Mouse (Mus musculus) MEL (cell line): ENCODE measurements around the gene Cep112. TPM values are rescaled to one million over a fixed set of nuclear protein-coding genes. Genes with fewer than 3 reads are reported as not detected.

Experiments used
- DNase-seq: peaks from one replicate; pipeline ENCODE4 v3.0.0; 2011; ENCODE audit warnings: low read depth, low spot score
- H3K27ac ChIP-seq: 2 replicates; pipeline ENCODE4 v1.5.1; 2012; ENCODE audit warnings: low read depth, mild to moderate bottlenecking, control low read depth, low read length, moderate library complexity; ENCODE audit not compliant: control insufficient read depth
- H3K27me3 ChIP-seq, 2 experiments: fragments of 150-350 bp in 1 of 2; sonication (generic) in 1 of 2; 2 replicates each; pipeline ENCODE4 v1.6.1; 2012; ENCODE audit warnings: low read length in 2 of 2, mild to moderate bottlenecking in 2 of 2, improper control_type of control experiment in 1 of 2, moderate library complexity in 1 of 2; ENCODE audit not compliant: insufficient read depth in 2 of 2, control insufficient read depth in 1 of 2
- H3K36me3 ChIP-seq, 2 experiments: 2 replicates each; pipeline ENCODE4 v1.6.1; 2012 to 2014; ENCODE audit warnings: low read length in 2 of 2, improper control_type of control experiment in 1 of 2, inconsistent platforms in 1 of 2, mild to moderate bottlenecking in 1 of 2; ENCODE audit not compliant: insufficient read depth in 2 of 2, control insufficient read depth in 1 of 2
- H3K4me1 ChIP-seq, 2 experiments: fragments of 150-350 bp in 1 of 2; sonication (generic) in 1 of 2; 2 replicates each; pipeline ENCODE4 v1.6.1; 2012; ENCODE audit warnings: low read length in 2 of 2, improper control_type of control experiment in 1 of 2, mild to moderate bottlenecking in 1 of 2; ENCODE audit not compliant: insufficient read depth in 2 of 2, control insufficient read depth in 1 of 2
- H3K4me3 ChIP-seq, 2 experiments: fragments of 150-350 bp in 1 of 2; sonication (generic) in 1 of 2; 2 replicates each; pipeline ENCODE4 v1.5.1; 2012; ENCODE audit warnings: low read depth in 2 of 2, low read length in 2 of 2, mild to moderate bottlenecking in 2 of 2, moderate library complexity in 2 of 2, control low read depth in 1 of 2, improper control_type of control experiment in 1 of 2; ENCODE audit not compliant: control insufficient read depth in 1 of 2, insufficient read depth in 1 of 2
- H3K79me2 ChIP-seq: 2 replicates; pipeline ENCODE4 v1.6.1; 2012; ENCODE audit warnings: mild to moderate bottlenecking, low read length, moderate library complexity; ENCODE audit not compliant: control insufficient read depth, poor library complexity, insufficient read depth
- H3K9ac ChIP-seq: 2 replicates; pipeline ENCODE4 v1.6.1; 2012; ENCODE audit warnings: low read depth, mild to moderate bottlenecking, control low read depth, low read length, moderate library complexity; ENCODE audit not compliant: control insufficient read depth, poor library complexity, severe bottlenecking
- H3K9me3 ChIP-seq: fragments of 150-350 bp; sonication (generic); replicated peaks from 2 replicates; pipeline ENCODE4 v1.6.1; 2012; ENCODE audit warnings: mild to moderate bottlenecking, low read length, improper control_type of control experiment, moderate library complexity; ENCODE audit not compliant: insufficient read depth
- BHLHE40 ChIP-seq: IDR thresholded peaks from 2 replicates; pipeline ENCODE4 v1.6.1; 2012; ENCODE audit warnings: low read depth, mild to moderate bottlenecking, inconsistent platforms, low read length, improper control_type of control experiment, borderline replicate concordance
- CHD1 ChIP-seq: IDR thresholded peaks from 2 replicates; pipeline ENCODE4 v1.6.1; 2012; ENCODE audit warnings: low read depth, mild to moderate bottlenecking, inconsistent platforms, low read length, improper control_type of control experiment
- CHD2 ChIP-seq: IDR thresholded peaks from 2 replicates; pipeline ENCODE4 v1.6.1; 2011; ENCODE audit warnings: low read length, improper control_type of control experiment
- E2F4 ChIP-seq: IDR thresholded peaks from 2 replicates; pipeline ENCODE4 v1.6.1; 2011; ENCODE audit warnings: low read depth, low read length, improper control_type of control experiment, borderline replicate concordance
- ELF1 ChIP-seq: IDR thresholded peaks from 2 replicates; pipeline ENCODE4 v1.6.1; 2014; ENCODE audit warnings: low read depth, mild to moderate bottlenecking, inconsistent platforms, low read length, improper control_type of control experiment, moderate library complexity
- EP300 ChIP-seq, 2 experiments: IDR thresholded peaks; 2 replicates each; pipeline ENCODE4 v1.6.1; 2011; ENCODE audit warnings: improper control_type of control experiment in 2 of 2, low read length in 2 of 2, low read depth in 1 of 2, mild to moderate bottlenecking in 1 of 2
- ETS1 ChIP-seq: IDR thresholded peaks from 2 replicates; pipeline ENCODE4 v1.6.1; 2012; ENCODE audit warnings: low read depth, mild to moderate bottlenecking, inconsistent platforms, low read length, improper control_type of control experiment, moderate library complexity
- GABPA ChIP-seq: IDR thresholded peaks from 2 replicates; pipeline ENCODE4 v1.6.1; 2012; ENCODE audit warnings: low read depth, mild to moderate bottlenecking, inconsistent platforms, low read length, improper control_type of control experiment, moderate library complexity
- JUND ChIP-seq: IDR thresholded peaks from 2 replicates; pipeline ENCODE4 v1.6.1; 2011; ENCODE audit warnings: low read depth, mild to moderate bottlenecking, improper control_type of control experiment, low read length
- KAT2A ChIP-seq: conservative IDR thresholded peaks from 2 replicates; pipeline ENCODE4 v1.6.1; 2012; ENCODE audit warnings: low read depth, low read length, improper control_type of control experiment, inconsistent platforms
- MAZ ChIP-seq: IDR thresholded peaks from 2 replicates; pipeline ENCODE4 v1.6.1; 2012; ENCODE audit warnings: low read depth, mild to moderate bottlenecking, inconsistent platforms, low read length, improper control_type of control experiment
- MYB ChIP-seq: IDR thresholded peaks from 2 replicates; pipeline ENCODE4 v1.6.1; 2011; ENCODE audit warnings: mild to moderate bottlenecking, low read depth, low read length, improper control_type of control experiment
- NELFE ChIP-seq: IDR thresholded peaks from 2 replicates; pipeline ENCODE4 v1.6.1; 2011; ENCODE audit warnings: low read depth, low read length, improper control_type of control experiment
- POLR2A ChIP-seq, 2 experiments: IDR thresholded peaks; 2 replicates each; pipeline ENCODE4 v1.6.1; 2011 to 2012; ENCODE audit warnings: low read length in 2 of 2, mild to moderate bottlenecking in 2 of 2, control low read depth in 1 of 2, improper control_type of control experiment in 1 of 2, low read depth in 1 of 2, moderate library complexity in 1 of 2; ENCODE audit not compliant: control insufficient read depth in 1 of 2, insufficient read depth in 1 of 2, poor library complexity in 1 of 2
- POLR2AphosphoS5 ChIP-seq: IDR thresholded peaks from 2 replicates; pipeline ENCODE4 v1.6.1; 2012; ENCODE audit warnings: low read depth, borderline replicate concordance, mild to moderate bottlenecking, inconsistent platforms, low read length, moderate library complexity, mixed read lengths
- RAD21 ChIP-seq: IDR thresholded peaks from 2 replicates; pipeline ENCODE4 v1.6.1; 2011; ENCODE audit warnings: mild to moderate bottlenecking, low read depth, low read length, improper control_type of control experiment
- RCOR1 ChIP-seq: IDR thresholded peaks from 2 replicates; pipeline ENCODE4 v1.6.1; 2012; ENCODE audit warnings: low read depth, mild to moderate bottlenecking, inconsistent platforms, low read length, improper control_type of control experiment
- SIN3A ChIP-seq: IDR thresholded peaks from 2 replicates; pipeline ENCODE4 v1.6.1; 2012; ENCODE audit warnings: low read length, improper control_type of control experiment, inconsistent platforms
- SMC3 ChIP-seq: IDR thresholded peaks from 2 replicates; pipeline ENCODE4 v1.6.1; 2011; ENCODE audit warnings: low read depth, low read length, improper control_type of control experiment
- TBP ChIP-seq: IDR thresholded peaks from 2 replicates; pipeline ENCODE4 v1.8.0; 2011; ENCODE audit warnings: low read depth, low read length, improper control_type of control experiment
- UBTF ChIP-seq: IDR thresholded peaks from 2 replicates; pipeline ENCODE4 v1.6.1; 2012; ENCODE audit warnings: low read depth, mild to moderate bottlenecking, inconsistent platforms, low read length, improper control_type of control experiment, moderate library complexity, borderline replicate concordance; ENCODE audit not compliant: insufficient read depth
- USF2 ChIP-seq, 2 experiments: IDR thresholded peaks; 2 replicates each; pipeline ENCODE4 v1.6.1; 2011 to 2012; ENCODE audit warnings: improper control_type of control experiment in 2 of 2, low read length in 2 of 2, borderline replicate concordance in 1 of 2, inconsistent platforms in 1 of 2, low read depth in 1 of 2, mild to moderate bottlenecking in 1 of 2; ENCODE audit not compliant: insufficient read depth in 1 of 2
- ZC3H11A ChIP-seq: IDR thresholded peaks from 2 replicates; pipeline ENCODE4 v1.6.1; 2012; ENCODE audit warnings: low read depth, mild to moderate bottlenecking, inconsistent platforms, low read length, improper control_type of control experiment
- ZKSCAN1 ChIP-seq: IDR thresholded peaks from 2 replicates; pipeline ENCODE4 v1.6.1; 2012; ENCODE audit warnings: low read depth, mild to moderate bottlenecking, inconsistent platforms, low read length, improper control_type of control experiment, moderate library complexity
- ZMIZ1 ChIP-seq: IDR thresholded peaks from 2 replicates; pipeline ENCODE4 v1.6.1; 2012; ENCODE audit warnings: low read depth, mild to moderate bottlenecking, inconsistent platforms, low read length, improper control_type of control experiment, moderate library complexity
- polyA plus RNA-seq, 2 experiments: library from polyadenylated mRNA; stranded (reverse) in 1 of 2; unstranded in 1 of 2; fragments of >175 nt in 1 of 2; fragments of >200 nt in 1 of 2; gene quantifications; 2 replicates each; pipeline versions ENCODE4 v1.2.1 to v1.2.4; 2012; ENCODE audit warnings: low replicate concordance in 2 of 2, low read depth in 1 of 2; ENCODE audit not compliant: insufficient read length in 2 of 2, insufficient read depth in 1 of 2, missing spikeins in 1 of 2
- total RNA-seq: library from RNA; depleted of rRNA; stranded (reverse); fragments of 300-350 nt; gene quantifications from 2 replicates; pipeline ENCODE4 v1.2.3, GENCODE M21; 2012

Cep112 gene
- total and polyA plus RNA-seq, 3 experiments, result 1.3 TPM; not detected in 2

- H3K79me2 ChIP-seq, result no peaks in the 10 kb centered on the region
- H3K4me1 ChIP-seq, result no peaks in the 10 kb centered on the region
- H3K36me3 ChIP-seq, result no peaks in the 10 kb centered on the region
- H3K27ac ChIP-seq, result no peak overlapping the region
- no peaks in the 10 kb centered on the region for H3K9me3 ChIP-seq
- H3K9ac ChIP-seq, result no peak overlapping the region
- no peak overlapping the region for H3K4me3 ChIP-seq
- TF ChIP-seq CHD1 (no peak), RCOR1 (no peak), JUND (no peak), USF2 (IDR thresholded peaks at IDR 0.05; ENCODE audit: borderline replicate concordance in 1 of 2, insufficient read depth in 1 of 2, low read depth in 1 of 2, low read length in 2 of 2) (no peak), SIN3A (no peak), ELF1 (no peak), E2F4 (no peak), TBP (no peak), POLR2A (IDR thresholded peaks at IDR 0.05; ENCODE audit: control insufficient read depth in 1 of 2, insufficient read depth in 1 of 2, low read depth in 1 of 2, low read length in 2 of 2, poor library complexity in 1 of 2) (no peak), MAZ (no peak), KAT2A (no peak), POLR2AphosphoS5 (no peak), CHD2 (no peak), MYB (no peak)
- no peaks in the 10 kb centered on the region for H3K27me3 ChIP-seq
- DNase-seq, result no peak
Measured at GRCm38 (mm10) chr11:108799695-108800094, 374.7 kb downstream of the Cep112 start.

GRCm38 (mm10) chr11:108804030-108804429 lies 379.0 kb downstream of the Cep112 start:
- no peak for DNase-seq
- H3K9me3 ChIP-seq, result no peaks in the 10 kb centered on the region
- no peak overlapping the region for H3K4me3 ChIP-seq
- no peaks in the 10 kb centered on the region for H3K4me1 ChIP-seq
- no peak overlapping the region for H3K9ac ChIP-seq
- H3K79me2 ChIP-seq, result no peaks in the 10 kb centered on the region
- H3K27me3 ChIP-seq, result no peaks in the 10 kb centered on the region
- no peaks in the 10 kb centered on the region for H3K36me3 ChIP-seq
- TF ChIP-seq ELF1, result no peak
- no peak for TF ChIP-seq UBTF
- no peak for TF ChIP-seq ZC3H11A
- no peak for TF ChIP-seq EP300 (IDR thresholded peaks at IDR 0.05; ENCODE audit: low read depth in 1 of 2, low read length in 2 of 2)
- TF ChIP-seq ZMIZ1, result no peak
- no peak for TF ChIP-seq MYB
- TF ChIP-seq CHD1, result no peak
- no peak for TF ChIP-seq JUND
- no peak for TF ChIP-seq CHD2
- TF ChIP-seq ETS1, result no peak
- no peak for TF ChIP-seq GABPA
- TF ChIP-seq POLR2A (IDR thresholded peaks at IDR 0.05; ENCODE audit: control insufficient read depth in 1 of 2, insufficient read depth in 1 of 2, low read depth in 1 of 2, low read length in 2 of 2, poor library complexity in 1 of 2), result no peak
- no peak for TF ChIP-seq BHLHE40
- no peak for TF ChIP-seq ZKSCAN1
- no peak for TF ChIP-seq SMC3
- no peak for TF ChIP-seq RAD21
- no peak for TF ChIP-seq NELFE
- no peak overlapping the region for H3K27ac ChIP-seq
